Mouse (Mus musculus): ENCODE results near the gene Pdgfd.

Pdgfd gene

DNA sequence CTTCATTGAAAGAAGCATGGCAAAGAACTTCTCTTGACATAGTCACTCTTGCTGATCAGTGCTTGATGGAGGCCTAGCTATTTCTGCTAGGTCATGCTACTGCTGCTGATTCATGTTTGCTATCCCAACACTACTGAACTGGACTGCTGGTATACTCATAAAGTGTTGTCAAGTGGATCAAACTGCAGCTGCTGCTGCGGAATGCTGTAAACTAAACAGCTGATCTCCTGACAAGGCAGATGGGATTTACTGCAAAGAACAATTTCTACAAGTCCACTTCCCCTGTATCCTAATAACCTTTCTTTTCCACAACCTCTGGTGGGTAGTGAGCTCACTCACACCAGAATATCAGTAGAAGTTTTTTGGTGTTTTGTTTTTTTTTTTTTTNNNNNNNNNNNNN is 148.7 kb downstream of the Pdgfd start:
- DNase-seq = no peak

DNA sequence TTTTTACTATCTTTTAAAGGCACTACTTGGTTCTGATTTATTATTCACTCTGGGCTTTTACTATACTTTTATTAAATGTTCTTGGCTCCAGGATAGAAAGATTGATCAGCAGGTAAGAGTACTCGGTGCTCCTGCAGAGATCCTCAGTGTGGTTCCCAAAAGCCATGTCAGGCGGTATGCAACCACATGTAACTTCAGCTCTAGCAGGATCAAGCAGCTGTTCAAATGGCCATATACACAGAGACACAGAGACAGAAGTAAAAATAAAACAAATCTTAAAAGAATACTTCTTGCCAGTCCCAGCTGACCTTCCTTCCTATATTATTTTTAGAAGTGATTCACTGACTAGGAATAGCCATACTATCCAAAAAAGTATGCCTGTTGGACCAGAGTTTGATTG is 157.0 kb downstream of the Pdgfd start:
- no peak for DNase-seq

DNA sequence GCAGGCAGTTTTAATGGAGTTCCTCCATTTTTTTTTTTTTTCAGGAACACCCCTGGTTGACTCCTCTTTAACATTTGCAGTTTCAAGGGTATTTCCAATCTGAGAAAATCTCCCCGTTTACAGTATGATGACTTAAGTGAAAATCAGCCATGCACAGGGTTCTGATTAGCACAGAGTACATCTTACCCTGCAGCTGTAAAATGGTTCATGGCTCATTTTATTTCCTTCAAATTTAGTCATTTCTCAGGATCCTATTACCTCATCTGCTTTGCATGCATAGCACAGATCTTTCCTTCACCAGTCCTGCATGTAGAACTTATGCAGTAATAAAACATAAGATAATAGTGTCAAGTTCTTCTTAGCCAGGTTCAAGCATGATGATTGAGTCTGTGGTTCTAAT is 165.1 kb downstream of the Pdgfd start:
- DNase-seq = no peak

DNA sequence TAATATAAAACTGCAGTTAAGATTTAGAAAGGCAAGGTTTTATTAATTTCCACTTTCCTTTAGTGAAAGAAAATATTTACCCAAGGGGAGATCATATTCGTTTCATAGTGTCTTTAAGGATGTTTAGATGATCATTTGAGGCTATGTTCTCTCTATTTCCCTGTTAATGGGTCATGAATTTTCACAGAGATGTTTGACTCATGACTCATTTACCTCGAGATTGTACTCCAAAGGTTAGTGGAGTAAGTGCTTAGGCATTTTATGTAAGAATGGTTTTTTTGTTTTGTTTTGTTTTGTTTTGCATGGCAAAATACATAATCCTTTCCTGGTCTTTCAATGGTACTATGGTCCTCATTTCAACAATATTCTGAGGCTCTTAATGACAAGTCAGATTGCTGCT is 167.9 kb downstream of the Pdgfd start:
- DNase-seq = no peak

DNA sequence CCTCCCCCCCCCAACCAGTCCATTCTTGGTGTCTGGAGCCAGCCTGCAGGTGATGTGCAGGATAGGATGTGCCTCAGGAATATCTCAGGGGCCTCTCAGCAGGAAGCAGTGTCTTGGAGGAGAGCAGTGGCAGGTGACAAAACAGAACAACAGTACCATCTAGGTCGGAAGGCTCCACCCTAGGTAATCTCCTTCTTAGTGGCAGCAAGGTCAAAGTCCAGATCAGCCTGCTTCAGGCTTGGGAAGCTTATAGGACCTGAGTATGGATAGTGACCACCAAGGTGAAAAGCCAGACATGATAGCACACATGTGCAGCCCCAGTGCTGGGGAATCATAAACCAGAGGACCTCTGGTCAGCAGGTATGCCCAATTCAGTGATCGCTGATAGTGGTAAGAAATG is 169.5 kb downstream of the Pdgfd start:
- DNase-seq = no peak

DNA sequence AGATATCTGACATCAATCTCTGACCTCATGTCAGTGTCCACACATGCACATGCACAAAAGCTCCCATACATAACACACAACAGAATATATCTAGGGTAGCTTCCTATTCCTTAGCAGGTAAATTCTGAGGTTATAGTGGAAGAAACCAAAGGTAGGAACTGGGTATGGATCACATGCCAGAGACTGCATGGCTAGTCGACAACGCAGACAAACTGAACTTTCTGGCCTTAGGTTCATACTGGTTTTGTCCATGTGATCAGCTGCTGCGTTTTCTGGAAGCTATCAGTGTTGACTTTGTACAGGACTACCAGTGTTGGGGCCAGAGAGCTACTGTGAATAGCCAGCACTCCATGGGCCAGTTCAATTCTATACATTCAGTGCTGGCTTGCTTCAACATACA is 170.0 kb downstream of the Pdgfd start:
- DNase-seq = no peak

DNA sequence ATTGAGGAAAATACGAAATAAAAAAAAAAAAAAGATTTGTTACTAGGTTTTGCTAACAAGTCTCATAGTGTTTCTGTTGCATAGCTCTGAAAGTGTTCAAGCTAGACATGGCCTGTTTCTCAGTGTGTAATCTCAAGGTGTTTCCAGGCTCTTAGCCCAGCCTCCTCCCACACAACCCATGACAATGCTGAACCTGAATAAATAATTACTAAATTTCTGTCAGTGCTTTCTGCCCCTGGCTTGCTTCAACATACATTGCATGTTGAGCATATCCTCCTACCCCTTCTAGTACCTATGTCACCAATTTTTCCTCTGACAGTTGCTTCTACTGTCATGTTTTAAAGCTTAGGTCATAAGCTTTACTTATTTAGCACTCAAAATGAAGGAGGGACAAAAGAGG is 171.0 kb downstream of the Pdgfd start:
- DNase-seq = no peak

DNA sequence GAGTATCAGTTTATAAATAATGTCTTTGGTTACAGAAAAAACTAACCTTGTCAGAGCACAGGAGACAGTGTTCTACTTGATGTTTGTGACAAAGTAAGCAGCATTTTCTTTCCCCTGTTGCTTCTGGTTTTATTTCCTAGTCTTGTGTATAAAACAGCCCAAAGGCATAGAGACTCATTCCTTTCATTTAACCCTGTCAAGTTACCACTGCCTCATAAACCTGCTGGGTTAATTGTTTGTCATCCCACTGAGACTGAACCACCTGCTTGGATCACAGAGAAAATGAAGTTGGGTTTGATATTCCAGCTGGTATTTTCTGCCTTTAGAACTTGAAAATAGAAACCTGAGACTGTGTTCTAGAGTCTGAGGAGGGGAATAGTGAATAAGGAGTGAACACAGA is 172.4 kb downstream of the Pdgfd start:
- DNase-seq = no peak

DNA sequence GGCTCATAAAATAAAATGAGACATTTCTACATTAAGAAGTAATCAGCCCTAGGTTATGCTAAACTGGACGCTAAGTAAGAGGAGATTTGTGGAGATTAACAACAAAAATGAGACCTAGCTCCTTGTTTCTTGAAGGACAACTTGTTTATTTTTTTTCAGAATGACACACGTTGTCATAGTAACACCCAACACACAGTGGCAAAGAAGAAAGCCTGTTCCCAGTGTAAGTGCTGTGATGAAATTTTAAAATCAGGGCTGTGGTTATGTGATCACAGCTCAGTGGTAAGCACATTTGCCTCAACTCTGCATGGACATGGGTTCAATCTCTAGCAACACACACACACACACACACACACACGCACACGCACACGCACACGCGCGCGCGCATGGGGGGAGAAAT is 174.5 kb downstream of the Pdgfd start:
- no peak for DNase-seq

DNA sequence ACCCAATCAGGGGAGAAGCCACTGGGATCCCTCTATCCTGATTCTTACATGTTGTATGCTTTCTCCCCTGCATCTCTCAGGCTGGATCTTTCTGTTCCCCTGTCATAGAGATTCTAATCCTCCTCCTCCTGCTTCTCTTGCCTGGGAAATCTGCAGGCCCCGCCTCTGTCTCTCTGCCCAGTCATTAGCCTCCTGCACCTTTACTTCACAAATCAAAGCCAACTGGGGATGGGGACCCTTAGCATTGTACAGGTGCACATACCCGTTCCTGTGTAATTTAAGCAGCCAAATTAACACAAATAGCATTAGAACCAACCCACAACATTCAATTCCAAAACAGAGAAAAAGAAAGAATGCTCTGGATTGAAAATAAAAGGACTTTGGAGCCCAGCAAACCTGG is 176.1 kb downstream of the Pdgfd start:
- no peak for DNase-seq

DNA sequence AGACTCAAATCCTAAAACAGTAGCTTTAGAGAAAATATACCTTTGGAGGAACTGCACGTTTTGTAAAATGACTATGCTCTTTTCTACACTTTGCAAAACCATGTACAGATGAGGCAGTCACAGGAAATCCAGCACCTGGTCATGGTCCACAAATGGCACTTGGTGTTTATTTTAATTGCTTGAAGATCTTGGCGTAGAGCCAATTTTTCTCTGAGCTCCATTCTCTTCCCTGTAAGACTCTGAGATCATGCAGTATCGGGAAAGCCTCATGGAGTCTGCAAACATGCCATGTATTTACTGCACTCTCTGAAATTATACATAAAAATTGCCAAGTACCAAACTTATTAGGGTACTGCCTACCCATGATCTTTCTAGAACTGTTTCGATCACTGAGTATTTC is 176.5 kb downstream of the Pdgfd start:
- DNase-seq = peak in 1 of 2 experiments; percentile 6

DNA sequence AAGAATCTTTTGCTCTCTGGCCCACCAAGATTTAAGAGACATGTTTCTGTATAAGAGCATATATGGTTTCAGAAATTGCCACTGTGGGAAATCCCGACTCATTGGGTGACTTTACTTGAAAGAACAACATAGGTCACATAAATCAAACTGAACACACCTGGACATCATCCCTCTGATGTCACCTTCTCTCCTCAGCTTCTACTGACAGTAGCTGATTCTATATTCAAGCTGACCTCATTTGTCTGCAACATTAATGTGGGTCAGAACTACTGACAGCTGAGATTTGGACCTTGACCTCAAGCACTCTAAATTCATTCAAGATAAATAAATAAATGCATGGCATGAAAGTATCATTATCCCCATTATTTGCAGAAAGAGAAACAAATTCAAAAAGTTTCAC is 177.0 kb downstream of the Pdgfd start:
- DNase-seq = no peak

DNA sequence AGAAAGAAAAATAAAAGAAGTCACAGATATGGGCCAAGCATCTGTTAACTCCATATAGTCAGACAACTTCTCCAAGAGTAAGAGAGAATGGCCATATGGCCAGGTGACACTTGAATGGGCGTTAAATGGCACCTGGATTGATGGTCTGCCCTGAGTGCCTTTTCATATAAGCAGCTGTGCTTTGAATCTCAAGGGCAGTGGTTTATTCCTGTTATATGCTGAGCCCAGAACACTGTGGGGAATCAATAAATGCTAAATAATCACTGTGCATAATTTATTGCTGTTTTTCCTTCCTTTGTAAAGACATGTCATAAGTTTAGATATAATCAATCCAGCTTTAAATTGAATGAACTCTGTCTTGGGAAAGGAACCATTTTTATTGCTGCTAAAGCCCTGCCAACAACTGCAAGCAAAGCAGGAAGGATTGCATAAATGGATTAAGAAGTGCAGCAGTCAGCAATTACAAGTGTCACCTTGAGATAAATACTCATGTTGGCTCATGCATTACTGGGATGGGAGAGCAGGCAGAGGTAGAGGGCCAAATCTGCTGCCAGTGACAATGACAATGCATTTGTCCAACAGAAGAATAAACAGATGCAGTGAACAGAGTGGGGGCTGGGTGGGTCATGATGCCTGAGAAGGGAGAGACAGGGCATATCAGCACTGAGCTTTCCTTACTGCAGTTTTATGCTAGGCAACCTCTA is 185.0 kb downstream of the Pdgfd start:
- no peak for DNase-seq

DNA sequence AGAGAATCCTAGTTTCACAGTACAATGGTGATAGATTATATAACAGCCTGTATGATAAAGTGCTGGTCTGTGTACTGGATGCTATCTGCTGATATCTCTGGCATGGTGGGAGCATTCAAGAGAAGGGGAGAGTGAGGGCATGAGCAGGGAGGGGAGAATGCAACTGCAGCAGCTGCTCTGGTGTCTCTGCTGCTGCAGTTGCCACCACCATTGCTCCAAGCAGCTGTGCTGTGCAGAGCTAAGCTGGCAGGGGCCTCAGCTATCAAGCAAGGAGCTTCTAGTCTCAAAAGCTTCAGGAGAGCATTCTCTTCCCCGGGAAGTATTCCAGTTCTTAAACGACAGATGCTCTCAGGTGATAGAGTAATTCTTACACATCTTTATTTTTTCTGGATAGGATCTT is 192.4 kb downstream of the Pdgfd start:
- DNase-seq = no peak

DNA sequence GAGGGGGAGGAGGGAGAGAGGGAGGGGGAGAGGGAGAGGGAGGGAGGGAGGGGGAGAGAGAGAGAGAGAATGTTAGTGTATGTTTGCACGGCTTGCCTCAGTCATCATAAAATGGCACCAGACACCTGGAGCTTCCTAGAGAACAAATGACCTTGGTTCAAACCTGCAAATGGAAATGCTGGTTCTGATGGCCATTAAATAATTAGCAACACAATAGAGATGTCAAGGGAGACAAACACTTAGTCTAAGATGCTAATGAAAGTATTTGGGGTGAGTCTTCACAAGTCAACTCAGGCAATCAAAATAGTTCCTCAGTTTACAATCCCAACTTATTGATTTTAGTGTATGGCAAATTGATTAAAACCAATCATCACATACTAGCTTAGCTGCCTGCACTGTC is 198.2 kb downstream of the Pdgfd start:
- DNase-seq = no peak

DNA sequence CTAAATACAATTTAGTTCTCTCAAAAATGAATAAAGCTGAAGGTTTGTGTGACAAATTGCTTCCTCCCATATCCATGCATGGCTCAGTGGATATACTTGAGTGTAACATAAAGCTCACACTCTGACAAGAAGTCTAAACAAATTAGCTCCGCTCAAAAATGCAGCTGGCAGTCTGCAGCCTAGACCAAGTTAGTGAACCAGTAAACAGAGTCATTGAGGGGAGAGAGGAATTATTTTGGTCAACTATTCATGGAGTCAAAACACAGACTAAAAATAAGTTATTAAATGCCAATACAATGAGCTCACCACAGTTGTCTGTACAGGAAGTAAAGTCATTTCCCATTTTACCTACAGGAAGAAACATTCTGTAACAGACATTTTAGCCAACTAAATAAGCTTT is 233.4 kb downstream of the Pdgfd start:
- DNase-seq = no peak

DNA sequence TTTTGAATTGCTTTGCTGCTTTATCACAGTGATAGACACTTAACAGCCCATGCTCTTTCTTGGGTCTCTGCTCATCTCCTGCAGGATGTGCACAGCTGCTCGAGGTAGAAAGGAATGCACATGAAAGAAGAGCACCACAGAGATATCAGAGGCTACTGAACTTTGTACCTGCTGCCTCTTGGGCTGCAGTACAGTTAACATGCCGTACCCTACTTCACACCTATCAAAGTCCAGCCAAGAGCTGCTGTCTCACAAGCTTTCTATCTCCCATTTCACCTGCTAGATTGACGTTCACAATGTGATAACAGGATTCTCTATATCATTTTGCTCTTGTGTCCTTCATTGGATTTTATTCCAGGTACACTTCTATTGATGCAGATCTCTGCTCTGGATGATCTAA is 238.2 kb downstream of the Pdgfd start:
- DNase-seq = no peak

DNA sequence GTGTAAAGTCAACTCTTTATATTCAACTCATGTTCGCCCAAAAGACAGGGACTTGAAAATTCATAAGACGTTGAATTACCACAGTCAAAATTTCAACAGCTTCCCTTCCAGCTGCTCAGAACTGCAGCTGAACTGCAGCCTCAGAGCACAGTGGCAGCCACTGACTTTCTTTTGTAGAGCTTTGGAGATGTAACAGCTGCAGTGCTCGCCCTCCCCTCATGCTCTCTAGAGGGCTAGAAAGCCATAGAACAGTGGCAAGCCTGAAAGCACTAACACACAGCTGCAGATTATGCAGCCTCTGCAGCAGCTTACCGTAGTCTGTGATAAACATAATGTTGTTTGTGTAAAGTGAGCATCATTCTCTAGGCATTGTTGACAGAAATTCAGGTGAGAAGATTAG is 239.6 kb downstream of the Pdgfd start:
- DNase-seq = no peak

DNA sequence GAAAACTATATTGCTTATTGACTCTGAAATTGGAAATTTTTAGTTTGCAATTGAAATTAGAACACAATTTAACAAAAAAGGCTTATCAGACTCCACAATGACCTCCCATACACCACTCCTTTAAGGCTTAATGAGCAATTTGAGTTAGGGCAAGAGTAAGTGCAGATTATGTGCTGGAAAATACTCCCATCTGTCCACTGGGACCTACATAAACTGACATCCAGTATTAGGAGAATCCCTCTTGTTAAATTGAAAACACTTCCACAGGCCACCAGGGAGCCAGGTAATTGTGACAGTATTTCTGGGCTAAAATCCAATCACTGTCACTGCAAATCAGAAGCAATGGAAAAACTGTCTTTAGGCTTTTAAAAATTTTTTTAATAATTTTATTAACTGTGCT is 256.2 kb downstream of the Pdgfd start:
- DNase-seq = peak; percentile 6 to 13
